Mouse (Mus musculus): ENCODE results near the gene Slc35c2.

The Slc35c2 gene
- long read RNA-seq, experiment 1, transcript Slc35c2-204 (10 exons, 2,008 nt) = major isoform, 17 of 45 reads
- long read RNA-seq, experiment 1, partial matches to known transcripts = 9 of 45 reads
- long read RNA-seq, experiment 1, other reads (novel, unspliced or antisense) = 19 of 45 reads
- long read RNA-seq, experiment 2, transcript Slc35c2-204 (10 exons, 2,008 nt) = major isoform, 5 of 23 reads
- long read RNA-seq, experiment 2, partial matches to known transcripts = 5 of 23 reads
- long read RNA-seq, experiment 2, other reads (novel, unspliced or antisense) = 12 of 23 reads

- intact Hi-C loops (cut with DNase I) = loop anchor here (5.0 kb wide), 1 partner anchor 40 kb away; the partner anchor contains the start of gene Elmo2
These were observed at the start of gene Slc35c2 for GRCm38 (mm10) chr2:165287202-165287984. TSS of gene Slc35c2 (minus strand) at chr2:165287869.

- intact Hi-C loops (cut with DNase I) = loop anchor here (5.0 kb wide), 2 partner anchors 105 to 260 kb away; partner anchors contain the start of gene Cdh22
These were observed 49.5 kb upstream of the Slc35c2 start for GRCm38 (mm10) chr2:165337191-165337590.

GRCm38 (mm10) chr2:165332610-165333210, 45.0 kb upstream of the Slc35c2 start:
- intact Hi-C loops (cut with DNase I) = no loop called here

DNA sequence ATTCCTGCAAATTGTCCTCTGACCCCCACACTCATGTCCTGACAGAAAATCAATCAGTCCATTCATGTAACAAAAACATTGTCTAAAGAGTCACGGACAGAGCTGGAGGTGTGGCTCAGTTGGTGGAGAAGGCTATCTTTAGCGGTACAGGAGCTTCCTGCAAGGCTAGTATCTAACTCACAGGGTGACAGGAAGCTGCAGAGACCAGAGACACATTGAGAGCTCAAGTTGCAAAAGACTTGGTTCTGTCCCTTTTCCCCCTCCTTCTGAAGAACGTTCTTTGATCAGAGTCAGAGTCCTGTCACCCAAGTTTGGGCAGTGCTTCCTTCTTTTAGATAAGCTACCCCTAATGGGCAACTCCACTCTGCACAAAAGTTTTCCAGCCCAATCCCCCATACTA, 42.0 kb upstream of the Slc35c2 start:
- intact Hi-C loops (cut with DNase I) = loop anchor here (5.0 kb wide), 1 partner anchor 42 kb away; the partner anchor contains the start of gene Slc35c2

GRCm38 (mm10) chr2:165328746-165329145, 41.1 kb upstream of the Slc35c2 start:
- intact Hi-C loops (cut with DNase I) = loop anchor here (5.0 kb wide), 1 partner anchor 41 kb away; the partner anchor contains the start of gene Slc35c2

DNA sequence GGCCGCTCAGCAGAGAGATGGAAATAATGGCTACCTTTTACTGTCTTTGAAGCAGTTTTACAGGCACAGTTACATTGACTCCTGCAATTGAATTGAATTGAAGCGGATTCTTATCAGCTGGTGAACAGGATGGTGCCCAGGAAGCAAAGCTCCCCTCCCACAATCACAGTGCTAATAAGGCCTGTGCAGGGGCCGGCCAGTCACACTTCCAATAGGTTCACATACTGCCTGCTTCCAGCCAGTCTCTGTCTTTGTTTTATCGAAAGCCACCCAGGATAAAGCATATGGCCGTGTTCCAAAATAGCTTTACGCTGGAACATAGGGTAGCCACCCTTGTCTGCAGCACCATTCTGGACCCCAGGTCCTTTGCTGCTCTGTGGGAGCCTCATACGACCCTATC, 39.7 kb upstream of the Slc35c2 start:
- intact Hi-C loops (cut with DNase I) = loop anchor here (5.0 kb wide), 1 partner anchor 40 kb away; the partner anchor contains the start of gene Slc35c2

DNA sequence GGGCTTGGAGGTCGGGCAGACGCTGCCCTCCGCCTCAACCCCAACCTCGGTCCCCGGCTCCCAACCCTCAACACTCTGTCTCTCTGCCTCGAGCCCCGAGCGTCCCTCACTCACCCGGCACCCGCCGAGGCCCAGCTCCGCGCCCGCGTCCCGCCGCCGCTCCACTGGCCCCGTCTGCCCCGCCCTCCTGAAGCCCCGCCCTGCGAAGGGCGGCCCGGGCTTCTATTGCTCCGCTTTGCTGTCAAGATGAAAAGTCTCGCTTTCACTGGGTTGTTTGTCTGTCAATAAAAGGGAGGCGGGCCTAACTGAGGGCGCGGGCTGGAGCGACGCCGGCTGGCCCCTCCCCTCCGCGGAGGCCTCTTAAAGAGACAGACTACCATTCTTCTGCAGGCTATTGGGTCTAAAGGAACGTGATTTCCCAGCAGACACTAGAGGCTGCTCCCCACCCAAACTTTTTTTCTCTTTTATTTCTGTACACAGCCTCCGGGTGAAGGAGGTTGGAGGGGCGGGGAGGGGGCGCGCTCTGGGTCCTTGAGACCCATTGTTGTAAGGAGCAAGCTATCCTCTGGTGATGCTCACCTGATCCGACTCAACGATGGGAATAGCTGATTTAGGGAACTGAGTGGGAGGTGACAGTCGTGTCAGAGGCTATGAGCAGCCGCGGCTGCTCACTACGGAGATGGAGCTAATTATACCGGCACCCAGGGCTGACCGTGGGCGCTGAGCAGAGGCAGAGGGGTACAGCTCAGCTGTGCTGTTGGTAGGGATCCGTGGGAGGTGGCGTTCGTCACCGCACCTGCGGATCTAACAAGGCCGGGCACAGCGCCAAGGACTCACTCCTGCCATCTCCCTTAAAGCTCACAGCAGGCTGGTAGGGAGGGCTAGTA, 38.9 kb upstream of the Slc35c2 start, which contains the start of gene Elmo2:
TSS of gene Elmo2 (minus strand) at position 176 of the 887 bp plus-strand sequence.
- intact Hi-C loops (cut with DNase I) = loop anchor here (5.0 kb wide), 1 partner anchor 39 kb away; the partner anchor contains the start of gene Slc35c2

DNA sequence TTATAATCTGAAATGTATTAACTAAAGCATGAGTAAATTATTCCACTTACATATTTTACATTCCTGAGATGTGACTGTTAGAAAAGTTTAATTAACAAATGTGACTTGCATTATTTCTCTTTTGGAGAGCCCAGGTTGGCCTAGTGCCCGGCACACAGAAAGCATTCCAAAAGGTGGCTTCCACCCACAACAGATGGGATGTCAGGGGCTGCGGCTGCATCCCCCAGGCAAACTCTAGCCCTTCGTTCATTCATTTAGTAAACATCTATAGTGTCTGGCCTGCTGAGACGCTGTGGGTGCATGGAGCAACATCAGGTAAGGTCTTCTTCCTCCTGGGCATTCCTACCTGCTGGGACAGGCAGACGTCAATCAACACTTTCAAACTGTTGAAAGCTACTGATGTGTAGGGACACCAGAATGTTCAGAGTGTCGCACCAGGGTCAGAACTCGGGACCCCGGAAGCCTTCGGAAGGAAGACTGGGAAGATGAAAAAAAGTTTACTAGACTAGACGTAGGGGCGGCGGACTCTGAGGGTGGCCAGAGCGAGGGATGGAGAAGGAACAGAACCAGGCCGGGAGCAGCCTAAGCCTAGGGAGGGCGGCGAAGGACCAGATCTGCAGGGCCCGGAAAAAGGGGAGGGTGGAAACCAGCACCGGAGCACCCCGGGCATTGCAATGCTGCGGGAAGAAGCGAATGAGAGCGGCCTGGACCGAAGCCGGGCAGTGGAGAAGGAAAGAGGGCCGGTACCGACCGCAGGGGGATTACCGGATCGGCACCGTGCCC, 38.0 kb upstream of the Slc35c2 start:
- intact Hi-C loops (cut with DNase I) = loop anchor here (5.0 kb wide), 1 partner anchor 38 kb away; the partner anchor contains the start of gene Slc35c2

DNA sequence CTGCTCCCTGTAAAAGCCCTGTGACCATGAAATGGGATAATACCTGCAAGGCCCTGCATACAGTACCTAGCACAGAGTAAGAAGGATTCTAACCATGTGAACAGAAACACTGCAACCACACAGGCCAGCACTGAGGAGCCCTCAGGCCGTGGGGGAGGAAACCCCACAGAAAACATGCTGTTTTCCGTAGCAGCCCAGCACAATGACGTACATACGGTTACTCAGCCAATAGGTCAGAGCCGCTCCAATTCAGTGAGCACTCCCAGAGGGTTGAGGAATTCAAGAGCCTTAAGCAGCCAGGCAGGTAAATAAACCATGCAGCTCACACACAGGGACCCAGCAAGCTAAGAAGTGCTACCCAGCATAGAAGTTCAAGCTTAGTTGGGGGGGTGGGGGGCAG, 36.3 kb upstream of the Slc35c2 start:
- intact Hi-C loops (cut with DNase I) = no loop called here

GRCm38 (mm10) chr2:165323484-165323883, 35.8 kb upstream of the Slc35c2 start:
- intact Hi-C loops (cut with DNase I) = no loop called here

GRCm38 (mm10) chr2:165321981-165322735, 34.5 kb upstream of the Slc35c2 start:
- intact Hi-C loops (cut with DNase I) = no loop called here

DNA sequence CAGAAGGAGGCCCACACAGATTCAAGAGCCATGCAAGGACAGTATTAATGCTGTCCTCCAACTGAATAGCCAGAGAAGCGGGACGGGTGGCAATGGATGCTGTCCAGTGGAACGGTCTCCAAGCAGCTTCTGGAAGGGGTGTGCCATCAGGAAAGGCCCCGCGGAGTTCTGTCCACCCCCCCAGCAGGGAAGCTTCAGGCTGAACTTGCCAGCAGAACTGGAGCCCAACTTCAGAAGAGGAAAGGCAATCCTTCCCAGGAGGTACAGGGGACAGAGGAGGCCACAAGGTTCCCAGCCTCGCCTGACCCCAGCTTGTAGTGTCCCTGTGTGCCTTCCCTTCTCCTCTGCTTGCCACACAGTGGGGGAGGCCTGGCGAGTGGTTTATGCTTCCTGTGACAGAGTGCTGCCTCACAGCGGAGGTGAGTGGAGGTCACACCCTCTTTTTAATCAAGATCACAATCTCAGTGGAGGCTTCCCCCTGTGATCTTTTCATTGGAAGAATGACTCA, 33.8 kb upstream of the Slc35c2 start:
- intact Hi-C loops (cut with DNase I) = no loop called here

DNA sequence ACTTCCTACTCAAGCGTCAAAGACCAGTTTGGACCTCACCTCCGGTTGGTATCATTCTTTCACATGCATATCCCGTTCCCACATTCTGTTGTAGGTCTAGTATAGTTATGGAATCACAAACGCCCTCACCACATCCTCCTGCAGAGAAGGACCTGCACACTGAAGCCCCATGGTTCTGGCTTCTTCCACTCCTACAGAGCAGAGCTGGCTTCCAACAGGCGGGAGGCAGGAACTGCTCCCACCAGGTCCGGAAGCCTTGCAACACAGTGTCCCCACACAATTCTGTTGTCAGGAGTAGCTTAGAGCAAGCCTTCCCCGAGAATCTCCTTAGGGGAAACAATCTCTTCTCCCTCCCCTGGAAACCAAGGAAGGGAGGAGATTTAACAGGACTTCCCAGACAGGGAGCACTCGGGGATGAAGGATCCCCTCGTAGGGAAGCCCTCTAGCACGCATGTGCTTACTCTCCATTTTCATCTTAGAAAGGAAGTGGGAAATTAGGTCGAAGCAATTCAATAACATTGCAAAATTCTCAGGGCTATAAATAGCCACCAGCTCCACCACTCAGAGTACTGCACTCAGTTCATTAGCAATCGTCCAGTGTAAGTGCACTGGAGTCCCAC, 33.0 kb upstream of the Slc35c2 start:
- intact Hi-C loops (cut with DNase I) = no loop called here

GRCm38 (mm10) chr2:165319503-165319902, 31.8 kb upstream of the Slc35c2 start:
- intact Hi-C loops (cut with DNase I) = no loop called here

DNA sequence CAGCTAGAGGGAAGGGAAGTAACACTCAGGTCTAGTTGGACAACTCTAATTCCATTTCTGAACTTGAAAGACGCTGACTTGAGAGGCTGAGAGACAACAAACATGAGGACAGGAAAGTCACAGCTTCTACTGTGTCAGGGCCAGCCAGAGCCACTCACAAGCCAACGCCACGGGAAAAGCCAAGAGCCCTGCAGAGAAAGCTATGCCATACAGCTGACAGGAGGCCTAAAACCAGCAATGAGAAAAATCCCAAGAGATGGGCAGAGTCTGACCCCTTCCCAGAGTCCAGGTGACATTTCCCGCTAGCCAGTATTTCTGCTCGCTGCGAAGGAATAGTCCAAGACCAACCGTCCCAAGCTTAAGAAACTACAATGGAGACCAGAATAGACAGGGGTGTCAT, 31.3 kb upstream of the Slc35c2 start:
- intact Hi-C loops (cut with DNase I) = no loop called here

DNA sequence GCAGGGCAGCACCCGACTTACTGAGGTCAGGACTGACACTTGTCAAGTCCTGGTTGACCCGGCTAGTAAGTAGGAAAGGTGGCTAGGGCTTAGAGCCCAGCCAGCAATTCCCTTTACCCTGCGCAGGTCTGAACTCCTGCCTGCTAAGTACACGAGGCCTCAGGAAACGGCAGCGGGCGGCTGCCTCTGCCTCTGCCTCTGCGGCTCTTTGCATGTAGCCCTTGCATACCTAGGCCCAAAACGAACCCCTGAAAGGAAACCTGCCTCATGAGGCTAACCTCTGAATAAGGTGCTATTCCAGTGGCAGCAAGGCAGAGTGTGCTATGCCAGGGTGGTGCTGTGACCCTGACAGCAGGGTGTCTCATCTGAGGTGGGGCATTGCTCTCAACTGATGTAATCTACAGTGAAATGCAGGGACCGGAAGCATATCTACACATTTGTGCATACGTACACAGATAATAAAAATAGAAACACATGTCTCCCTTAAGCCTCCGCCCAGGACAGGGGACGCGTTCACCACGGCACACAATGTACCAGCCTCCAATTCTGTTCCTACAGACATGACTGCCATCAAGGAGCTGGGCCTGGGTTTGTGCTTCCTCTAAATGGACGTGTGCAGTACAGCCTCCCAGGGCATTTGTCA, 30.1 kb upstream of the Slc35c2 start:
- intact Hi-C loops (cut with DNase I) = no loop called here

- intact Hi-C loops (cut with DNase I) = no loop called here
These were observed 29.3 kb upstream of the Slc35c2 start for GRCm38 (mm10) chr2:165316837-165317473.
